Mouse (Mus musculus) heart, adult 11 months (tissue): ENCODE results near the gene Gm6588.
"Not testable (repeated sequence)": the region's sequence is repeated elsewhere in the genome, so short reads cannot be mapped to it uniquely, and the experiment has no call there.

Experiments used
- DNase-seq: peaks from one replicate; pipeline ENCODE4 v3.0.0; 2022

Gene Gm6588

GRCm38 (mm10) chr5:112448747-112449440 is at the start of gene Gm6588:
Gm6588 (plus strand) TSS chr5:112449426.
- no peak for DNase-seq

GRCm38 (mm10) chr5:112402437-112402836 is 46.8 kb upstream of the Gm6588 start:
- no peak for DNase-seq

- DNase-seq = no peak
Observed at GRCm38 (mm10) chr5:112406017-112406416, 43.2 kb upstream of the Gm6588 start.

GRCm38 (mm10) chr5:112409274-112409673 is 40.0 kb upstream of the Gm6588 start:
- no peak for DNase-seq

GRCm38 (mm10) chr5:112411072-112411471 is 38.2 kb upstream of the Gm6588 start:
- DNase-seq = no peak

- no peak for DNase-seq
Observed at GRCm38 (mm10) chr5:112411514-112412335, 37.5 kb upstream of the Gm6588 start.

- not testable (repeated sequence) for DNase-seq
Observed at GRCm38 (mm10) chr5:112412781-112413180, 36.4 kb upstream of the Gm6588 start.

GRCm38 (mm10) chr5:112416673-112417072 is 32.6 kb upstream of the Gm6588 start:
- no peak for DNase-seq

- no peak for DNase-seq
Observed at GRCm38 (mm10) chr5:112418023-112418422, 31.2 kb upstream of the Gm6588 start.

- no peak for DNase-seq
Observed at GRCm38 (mm10) chr5:112419535-112419934, 29.7 kb upstream of the Gm6588 start.

- no peak for DNase-seq
Observed at GRCm38 (mm10) chr5:112426635-112427034, 22.6 kb upstream of the Gm6588 start.

- no peak for DNase-seq
Observed at GRCm38 (mm10) chr5:112427283-112427682, 21.9 kb upstream of the Gm6588 start.

GRCm38 (mm10) chr5:112428944-112429343 is 20.3 kb upstream of the Gm6588 start:
- DNase-seq = no peak

GRCm38 (mm10) chr5:112431120-112431775 is 18.0 kb upstream of the Gm6588 start:
- DNase-seq = no peak

- no peak for DNase-seq
Observed at GRCm38 (mm10) chr5:112432033-112432432, 17.2 kb upstream of the Gm6588 start.

GRCm38 (mm10) chr5:112433004-112433403 is 16.2 kb upstream of the Gm6588 start:
- no peak for DNase-seq

GRCm38 (mm10) chr5:112438535-112438934 is 10.7 kb upstream of the Gm6588 start:
- no peak for DNase-seq

GRCm38 (mm10) chr5:112453088-112453487 is 3.9 kb downstream of the Gm6588 start:
- DNase-seq = no peak

GRCm38 (mm10) chr5:112454966-112455555 is 5.8 kb downstream of the Gm6588 start:
- no peak for DNase-seq

GRCm38 (mm10) chr5:112459903-112460302 is 10.7 kb downstream of the Gm6588 start:
- DNase-seq = no peak

- no peak for DNase-seq
Observed at GRCm38 (mm10) chr5:112466331-112466730, 17.1 kb downstream of the Gm6588 start.

- no peak for DNase-seq
Observed at GRCm38 (mm10) chr5:112468986-112469581, 19.9 kb downstream of the Gm6588 start.

GRCm38 (mm10) chr5:112470144-112470543 is 20.9 kb downstream of the Gm6588 start:
- DNase-seq = no peak
